Mouse (Mus musculus): ENCODE measurements around the gene Tsc22d1. TPM values are rescaled to one million over a fixed set of nuclear protein-coding genes. Genes with fewer than 3 reads are reported as not detected.

Gene Tsc22d1
- total RNA-seq, 2 experiments from 2014 or later: 119 to 144 TPM

- no peak for DNase-seq
- intact Hi-C loops (cut with DNase I; ENCODE audit: low total_unique reads): no loop called here
Measured at GRCm38 (mm10) chr14:76431918-76432317, 17.2 kb downstream of the Tsc22d1 start.

- intact Hi-C loops (cut with DNase I; ENCODE audit: low total_unique reads): no loop called here
- no peak for DNase-seq
Measured at GRCm38 (mm10) chr14:76432369-76432768, 17.6 kb downstream of the Tsc22d1 start.

GRCm38 (mm10) chr14:76432816-76433215 is 18.1 kb downstream of the Tsc22d1 start:
- DNase-seq: no peak
- intact Hi-C loops (cut with DNase I; ENCODE audit: low total_unique reads): no loop called here

- intact Hi-C loops (cut with DNase I; ENCODE audit: low total_unique reads): no loop called here
- DNase-seq: no peak
Measured at GRCm38 (mm10) chr14:76442160-76442559, 27.4 kb downstream of the Tsc22d1 start.

- intact Hi-C loops (cut with DNase I; ENCODE audit: low total_unique reads): no loop called here
- DNase-seq: no peak
Measured at GRCm38 (mm10) chr14:76448987-76449386, 34.2 kb downstream of the Tsc22d1 start.

- intact Hi-C loops (cut with DNase I; ENCODE audit: low total_unique reads): no loop called here
- no peak for DNase-seq
Measured at GRCm38 (mm10) chr14:76451011-76451410, 36.2 kb downstream of the Tsc22d1 start.

GRCm38 (mm10) chr14:76452751-76453360 is 38.1 kb downstream of the Tsc22d1 start:
- intact Hi-C loops (cut with DNase I; ENCODE audit: low total_unique reads): no loop called here
- DNase-seq: no peak

GRCm38 (mm10) chr14:76454673-76455072 is 39.9 kb downstream of the Tsc22d1 start:
- intact Hi-C loops (cut with DNase I; ENCODE audit: low total_unique reads): no loop called here
- DNase-seq: no peak

GRCm38 (mm10) chr14:76455159-76455558 is 40.4 kb downstream of the Tsc22d1 start:
- DNase-seq: no peak
- intact Hi-C loops (cut with DNase I; ENCODE audit: low total_unique reads): no loop called here

GRCm38 (mm10) chr14:76457696-76458095 is 42.9 kb downstream of the Tsc22d1 start:
- no peak for DNase-seq
- intact Hi-C loops (cut with DNase I; ENCODE audit: low total_unique reads): no loop called here

GRCm38 (mm10) chr14:76460181-76460580 is 45.4 kb downstream of the Tsc22d1 start:
- intact Hi-C loops (cut with DNase I; ENCODE audit: low total_unique reads): no loop called here
- no peak for DNase-seq

- intact Hi-C loops (cut with DNase I; ENCODE audit: low total_unique reads): no loop called here
- no peak for DNase-seq
Measured at GRCm38 (mm10) chr14:76461182-76461775, 46.5 kb downstream of the Tsc22d1 start.

- DNase-seq: no peak
Measured at GRCm38 (mm10) chr14:76463414-76464098, 48.8 kb downstream of the Tsc22d1 start.

GRCm38 (mm10) chr14:76464967-76465366 is 50.2 kb downstream of the Tsc22d1 start:
- no peak for DNase-seq
- intact Hi-C loops (cut with DNase I; ENCODE audit: low total_unique reads): no loop called here

More at GRCm38 (mm10) chr14:76463414-76464098, 48.8 kb downstream of the Tsc22d1 start:
- intact Hi-C loops (cut with DNase I; ENCODE audit: low total_unique reads): no loop called here

GRCm38 (mm10) chr14:76466641-76467323 is 52.0 kb downstream of the Tsc22d1 start:
- intact Hi-C loops (cut with DNase I; ENCODE audit: low total_unique reads): no loop called here
- peak; percentile 81 for DNase-seq

- intact Hi-C loops (cut with DNase I; ENCODE audit: low total_unique reads): no loop called here
- no peak for DNase-seq
Measured at GRCm38 (mm10) chr14:76467932-76468331, 53.2 kb downstream of the Tsc22d1 start.

- intact Hi-C loops (cut with DNase I; ENCODE audit: low total_unique reads): loop anchor here (5.0 kb wide), 2 partner anchors 319 to 349 kb away; no protein-coding TSS in a partner anchor
- DNase-seq: no peak
Measured at GRCm38 (mm10) chr14:76471301-76471700, 56.5 kb downstream of the Tsc22d1 start.

GRCm38 (mm10) chr14:76472487-76472886 is 57.7 kb downstream of the Tsc22d1 start:
- intact Hi-C loops (cut with DNase I; ENCODE audit: low total_unique reads): loop anchor here (5.0 kb wide), 2 partner anchors 320 to 350 kb away; no protein-coding TSS in a partner anchor
- DNase-seq: no peak

- intact Hi-C loops (cut with DNase I; ENCODE audit: low total_unique reads): loop anchor here (5.0 kb wide), 2 partner anchors 321 to 351 kb away; no protein-coding TSS in a partner anchor
- peak; percentile 33 for DNase-seq
Measured at GRCm38 (mm10) chr14:76473404-76473803, 58.6 kb downstream of the Tsc22d1 start.

- DNase-seq: no peak
- intact Hi-C loops (cut with DNase I; ENCODE audit: low total_unique reads): loop anchor here (5.0 kb wide), 2 partner anchors 322 to 352 kb away; no protein-coding TSS in a partner anchor
Measured at GRCm38 (mm10) chr14:76474165-76474564, 59.4 kb downstream of the Tsc22d1 start.
